ENCODE assay signal across 8 mouse cellular contexts in genomic region chr7:17058816-17059462, GRCm38 (mm10). TPM values are rescaled to one million over a fixed set of nuclear protein-coding genes. Genes with fewer than 3 reads are reported as not detected.
DNase-seq lines count a peak whose midpoint lies in the region; ATAC-seq and TF ChIP-seq lines count a peak whose summit lies in the region.

No protein-coding gene starts in this region.

- H3K9me3 ChIP-seq in heart, postnatal 0 days (replicated peaks; ENCODE audit: control insufficient read depth, low read length) = no peaks in the 10 kb centered on the region

- TF ChIP-seq POLR2A in brain, embryonic 14.5 days (IDR thresholded peaks at IDR 0.05; ENCODE audit: borderline replicate concordance, extremely low read depth, insufficient read depth, insufficient read length, poor library complexity, severe bottlenecking) = no peak

- no peak for ATAC-seq in heart, postnatal 0 days (ENCODE audit: insufficient read depth, low read depth)
- no peak for ATAC-seq in granulocyte monocyte progenitor cell, adult 5-6 weeks (replicated peaks; ENCODE audit: poor library complexity, severe bottlenecking)

- no peak for TF ChIP-seq EP300 in heart, postnatal 0 days (IDR thresholded peaks at IDR 0.05; ENCODE audit: low read depth)

- peak overlapping the region; percentile 62; the same call in 1 of the 2 replicates for H3K4me3 ChIP-seq in heart, postnatal 0 days (ENCODE audit: low read depth, low read length)
- H3K4me3 ChIP-seq in macrophage (ENCODE audit: inconsistent target) = no peak overlapping the region

- no peak for TF ChIP-seq CTCF in brain, embryonic 14.5 days (IDR thresholded peaks at IDR 0.05; ENCODE audit: borderline replicate concordance, extremely low read depth, insufficient read depth, insufficient read length)
- no peak for TF ChIP-seq CTCF in heart, postnatal 0 days (IDR thresholded peaks at IDR 0.05; ENCODE audit: low read depth)

- peaks cover 43% of the 10 kb centered on the region for H3K4me1 ChIP-seq in heart, postnatal 0 days (ENCODE audit: control insufficient read depth, insufficient read depth)

- H3K4me2 ChIP-seq in heart, postnatal 0 days (ENCODE audit: low read depth, low read length) = peak overlapping the region; percentile 81

- DNase-seq in layer of hippocampus, postnatal 10 days (ENCODE audit: low spot score in 2 of 2) = peak; percentile 26 to 35
- DNase-seq in layer of hippocampus, postnatal 36 days = no peak
- DNase-seq in brain, embryonic 14.5 days (ENCODE audit: low read depth) = peak; percentile 93
- peak; percentile 66 for DNase-seq in heart, postnatal 0 days (ENCODE audit: low spot score)
- DNase-seq in kidney, postnatal 25 days = peak; percentile 85 to 88
- DNase-seq in left cerebral cortex, adult 11 months (ENCODE audit: low spot score) = no peak

- peak overlapping the region; percentile 73 for H3K9ac ChIP-seq in heart, postnatal 0 days (replicated peaks; ENCODE audit: low read depth, low read length)

- no peaks in the 10 kb centered on the region for H3K27me3 ChIP-seq in heart, postnatal 0 days (ENCODE audit: control insufficient read depth, insufficient read depth, low read length)

- H3K36me3 ChIP-seq in heart, postnatal 0 days (replicated peaks; ENCODE audit: control insufficient read depth, insufficient read depth, low read length) = peaks cover 12% of the 10 kb centered on the region; the same call in 1 of the 2 replicates
- H3K36me3 ChIP-seq in macrophage (ENCODE audit: inconsistent target) = no peaks in the 10 kb centered on the region

- H3K79me2 ChIP-seq in macrophage (ENCODE audit: inconsistent target) = no peaks in the 10 kb centered on the region

- 7% methylated on average over 8 of the region's 8 CpGs for WGBS in heart, postnatal 0 days
- WGBS in macrophage (ENCODE audit: missing documents) = 47% methylated on average over 7 of the region's 8 CpGs

- peak overlapping the region; percentile 95 for H3K27ac ChIP-seq in heart, postnatal 0 days (ENCODE audit: low read depth)
- H3K27ac ChIP-seq in macrophage = peak overlapping the region; percentile 36; the same call in 1 of the 2 replicates

RNA-seq across cellular contexts. Expression of gene Hif3a, which starts 3.3 kb away (rescaled TPM):
- total RNA-seq in layer of hippocampus, postnatal 10 days (2021) = 10 to 100 TPM in 1 of 2 experiments, 1 to 10 TPM in 1; 7.4 to 10.1 TPM
- 10 to 100 TPM in 1 of 2 experiments, 1 to 10 TPM in 1; 4.3 to 14.4 TPM for total RNA-seq in layer of hippocampus, postnatal 36 days (2021)
- polyA plus RNA-seq in brain, embryonic 14.5 days (2012; rRNA removed) = 4.1 and 6.9 TPM in 2 replicates
- total RNA-seq in heart, postnatal 0 days (2014; rRNA removed; ENCODE audit: low replicate concordance) = 29.7 and 35.5 TPM in 2 replicates
- polyA plus RNA-seq in heart, postnatal 0 days (2015; fragmentation: Nextera tagmentation; extraction: Ambion mirVana) = 4.2 and 6.2 TPM in 2 replicates
- 1 to 10 TPM in 3 of 26 experiments, under 1 TPM in 8, not detected in 15; 0.18 to 2.7 (median 0.46) TPM for total RNA-seq in macrophage (2018; cell fraction: chromatin; rRNA removed)
- total RNA-seq in macrophage (2018; cell fraction: cytosol; rRNA removed) = under 1 TPM in 13 of 26 experiments, not detected in 13; 0.03 to 0.62 (median 0.14) TPM
- 1 to 10 TPM in 1 of 26 experiments, under 1 TPM in 11, not detected in 14; 0.06 to 1.5 (median 0.31) TPM for total RNA-seq in macrophage (2018; cell fraction: nucleus; rRNA removed)
- not detected in 3 replicates for polyA plus RNA-seq in macrophage (2018)
- 0.04 and 1.1 TPM in 2 replicates for total RNA-seq in granulocyte monocyte progenitor cell, adult 5-6 weeks (2014; fragmentation: Nextera tagmentation)
- 0.05 and 0.47 TPM in 2 replicates for total RNA-seq in granulocyte monocyte progenitor cell, adult 5-6 weeks (2017)

RNA-seq across cellular contexts. Expression of gene Psg16, which starts 14.9 kb away (rescaled TPM):
- total RNA-seq in layer of hippocampus, postnatal 10 days (2021) = 1 to 10 TPM; 4.1 to 5.0 TPM
- total RNA-seq in layer of hippocampus, postnatal 36 days (2021) = 1 to 10 TPM; 3.0 to 3.8 TPM
- 1.6 and 2.7 TPM in 2 replicates for polyA plus RNA-seq in brain, embryonic 14.5 days (2012; rRNA removed)
- 0.08 TPM in 1 of 2 replicates, not detected in the other for total RNA-seq in heart, postnatal 0 days (2014; rRNA removed; ENCODE audit: low replicate concordance)
- 0.07 and 0.12 TPM in 2 replicates for polyA plus RNA-seq in heart, postnatal 0 days (2015; fragmentation: Nextera tagmentation; extraction: Ambion mirVana)
- total RNA-seq in macrophage (2018; cell fraction: chromatin; rRNA removed) = under 1 TPM in 15 of 26 experiments, not detected in 11; 0.13 to 0.30 (median 0.21) TPM
- not detected for total RNA-seq in macrophage (2018; cell fraction: cytosol; rRNA removed)
- under 1 TPM in 5 of 26 experiments, not detected in 21; 0.10 to 0.36 (median 0.18) TPM for total RNA-seq in macrophage (2018; cell fraction: nucleus; rRNA removed)
- not detected in 3 replicates for polyA plus RNA-seq in macrophage (2018)
- 0.15 and 0.49 TPM in 2 replicates for total RNA-seq in granulocyte monocyte progenitor cell, adult 5-6 weeks (2014; fragmentation: Nextera tagmentation)
- 0.22 and 0.41 TPM in 2 replicates for total RNA-seq in granulocyte monocyte progenitor cell, adult 5-6 weeks (2017)

RNA-seq across cellular contexts. Expression of gene Ppp5c, which starts 31.2 kb away (rescaled TPM):
- 100 to 1,000 TPM; 142 to 148 TPM for total RNA-seq in layer of hippocampus, postnatal 10 days (2021)
- total RNA-seq in layer of hippocampus, postnatal 36 days (2021) = 100 to 1,000 TPM; 147 to 149 TPM
- polyA plus RNA-seq in brain, embryonic 14.5 days (2012; rRNA removed) = 164 and 199 TPM in 2 replicates
- 55.0 and 68.0 TPM in 2 replicates for total RNA-seq in heart, postnatal 0 days (2014; rRNA removed; ENCODE audit: low replicate concordance)
- polyA plus RNA-seq in heart, postnatal 0 days (2015; fragmentation: Nextera tagmentation; extraction: Ambion mirVana) = 88.5 and 93.6 TPM in 2 replicates
- 100 to 1,000 TPM in 15 of 26 experiments, 10 to 100 TPM in 11; 35.3 to 266 (median 122) TPM for total RNA-seq in macrophage (2018; cell fraction: chromatin; rRNA removed)
- total RNA-seq in macrophage (2018; cell fraction: cytosol; rRNA removed) = 10 to 100 TPM; 33.7 to 89.8 (median 52.9) TPM
- 100 to 1,000 TPM in 14 of 26 experiments, 10 to 100 TPM in 12; 35.5 to 203 (median 107) TPM for total RNA-seq in macrophage (2018; cell fraction: nucleus; rRNA removed)
- polyA plus RNA-seq in macrophage (2018) = 49.0 to 68.9 TPM (median 61.2 TPM) in 3 replicates
- 96.2 and 123 TPM in 2 replicates for total RNA-seq in granulocyte monocyte progenitor cell, adult 5-6 weeks (2014; fragmentation: Nextera tagmentation)
- 81.0 and 89.8 TPM in 2 replicates for total RNA-seq in granulocyte monocyte progenitor cell, adult 5-6 weeks (2017)

Comparison
In these comparisons a context has a peak if more than half of its experiments do, and no peak if none do; other contexts are left out.
1. DNase-seq: peak in layer of hippocampus, postnatal 10 days (2 of 2), brain, embryonic 14.5 days (single experiment), heart, postnatal 0 days (single experiment) and kidney, postnatal 25 days (2 of 2); none in layer of hippocampus, postnatal 36 days (0 of 2) and left cerebral cortex, adult 11 months (single experiment).